Mouse (Mus musculus): Measurements from ENCODE around the gene Ube2g1. TPM values are rescaled to one million over a fixed set of nuclear protein-coding genes. Genes with fewer than 3 reads are reported as not detected.

Gene Ube2g1
- total RNA-seq (2021), result 10 to 100 TPM; 42.6 to 48.7 TPM
- long read RNA-seq, experiment 1, transcript Ube2g1-201 (6 exons, 3,815 nt), result major isoform, 75 of 96 reads
- long read RNA-seq, experiment 1, partial matches to known transcripts, result 2 of 96 reads
- long read RNA-seq, experiment 1, other reads (novel, unspliced or antisense), result 16 of 96 reads
- long read RNA-seq, experiment 2, transcript Ube2g1-201 (6 exons, 3,815 nt), result major isoform, 16 of 18 reads
- long read RNA-seq, experiment 2, partial matches to known transcripts, result 0 of 18 reads
- long read RNA-seq, experiment 2, other reads (novel, unspliced or antisense), result 2 of 18 reads

DNA sequence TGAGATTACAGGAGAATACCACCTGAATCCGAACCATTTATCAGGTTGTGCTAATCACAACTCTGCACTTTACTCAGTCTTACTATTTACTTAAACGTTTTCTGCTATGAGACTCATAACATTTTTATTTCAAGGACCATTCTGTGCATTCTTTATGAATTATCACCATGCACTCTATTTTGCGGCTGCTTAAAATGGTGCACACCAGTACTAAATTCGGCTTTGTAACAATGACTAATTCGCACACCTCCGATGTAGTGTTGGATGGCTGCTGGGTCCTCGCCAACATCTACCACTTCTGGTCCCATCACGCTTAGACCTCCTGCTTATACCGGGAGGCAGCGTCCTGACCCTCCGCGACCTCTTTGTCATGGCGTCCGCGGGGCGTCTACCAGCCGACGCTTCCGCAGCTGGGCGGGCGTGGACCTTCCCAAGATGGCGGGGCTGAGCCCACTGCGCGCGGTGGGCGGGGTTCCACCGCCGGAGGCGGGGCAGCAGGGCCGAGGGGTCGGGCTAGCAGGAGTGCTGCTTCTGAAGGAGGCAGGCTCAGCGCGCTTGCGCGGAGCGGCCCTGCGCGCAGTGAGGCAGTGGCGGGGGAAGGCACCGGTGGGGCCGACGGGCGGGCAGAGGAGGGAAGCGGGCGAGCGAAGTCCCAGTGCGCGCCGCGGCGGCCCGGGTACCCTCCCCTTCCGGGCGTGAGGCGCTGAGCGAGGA lies at the start of gene Ube2g1:
Ube2g1 (plus strand) TSS at position 590 of the 714 bp plus-strand sequence.
- DNase-seq, result peak; percentile 99 to 100

- no peak for DNase-seq
Measured at GRCm38 (mm10) chr11:72558155-72558554, 48.9 kb upstream of the Ube2g1 start.

DNA sequence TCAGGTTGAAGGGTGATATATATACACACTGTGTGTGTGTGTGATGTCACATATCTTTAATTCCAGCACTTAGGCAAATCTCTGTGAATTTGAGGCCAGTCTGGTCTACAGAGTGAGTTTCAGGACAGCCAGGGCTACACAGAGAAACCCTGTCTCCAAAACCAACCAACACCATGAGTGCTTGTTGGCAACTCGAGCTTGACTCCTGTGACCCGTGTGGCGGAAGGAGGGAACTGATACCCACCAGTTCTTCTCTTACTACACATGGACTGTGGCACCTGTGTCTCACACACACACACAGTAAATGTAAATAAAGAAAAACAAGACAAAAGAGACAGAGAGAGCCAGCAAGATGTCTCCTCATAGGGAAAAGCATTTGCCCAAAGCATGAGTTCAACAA lies 46.4 kb upstream of the Ube2g1 start:
- no peak for DNase-seq

- peak in 1 of 2 experiments; percentile 21 for DNase-seq
Measured at GRCm38 (mm10) chr11:72564232-72564807, 42.8 kb upstream of the Ube2g1 start.

GRCm38 (mm10) chr11:72566304-72566703 lies 40.8 kb upstream of the Ube2g1 start:
- DNase-seq, result no peak

GRCm38 (mm10) chr11:72566816-72567338 lies 40.2 kb upstream of the Ube2g1 start:
- DNase-seq, result no peak

DNA sequence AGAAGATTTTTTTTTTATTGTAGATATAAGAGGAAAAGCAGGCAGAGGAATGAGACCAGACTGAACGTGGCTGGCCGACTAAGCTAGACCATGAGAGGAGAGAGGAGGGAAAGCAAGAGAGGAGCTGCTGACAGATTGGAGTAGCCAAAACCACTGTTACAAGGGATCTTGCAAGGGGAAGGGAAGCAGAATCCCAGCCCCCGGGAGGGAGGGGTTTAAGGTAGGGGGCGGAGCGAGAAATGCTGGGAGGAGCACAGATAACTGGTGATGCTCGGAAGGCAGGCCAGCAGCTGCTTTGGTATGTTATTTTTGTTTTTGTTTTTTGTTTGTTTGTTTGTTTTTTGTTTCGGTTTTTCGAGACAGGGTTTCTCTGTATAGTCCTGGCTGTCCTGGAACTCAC lies 38.0 kb upstream of the Ube2g1 start:
- peak; percentile 14 to 51 for DNase-seq

DNA sequence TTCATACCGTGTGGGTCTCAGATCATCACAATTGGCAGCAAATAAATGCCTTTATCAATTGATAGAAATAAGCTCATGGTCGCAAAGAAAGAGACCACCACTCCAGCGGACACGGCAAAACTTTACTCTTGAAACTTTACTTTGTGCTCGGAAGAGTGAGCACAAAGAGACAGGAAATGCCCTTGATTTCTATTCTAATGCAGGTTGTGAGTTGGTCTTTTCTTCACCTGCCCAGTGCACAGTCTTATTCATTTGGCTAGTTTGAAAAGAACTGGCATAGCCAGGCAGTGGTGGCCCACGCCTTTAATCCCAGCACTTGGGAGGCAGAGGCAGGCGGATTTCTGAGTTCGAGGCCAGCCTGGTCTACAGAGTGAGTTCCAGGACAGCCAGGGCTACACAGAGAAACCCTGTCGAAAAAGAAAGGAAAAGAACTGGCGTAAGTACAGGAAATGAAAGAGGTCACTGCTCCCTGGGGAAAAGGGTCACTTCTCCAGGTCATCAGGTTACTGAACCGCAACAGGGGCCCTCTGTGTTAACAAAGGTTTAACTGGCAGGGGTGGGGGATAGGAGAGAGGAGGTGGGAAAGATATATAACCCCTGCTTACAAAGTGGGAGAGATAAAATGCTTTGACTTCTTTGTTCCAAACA lies 37.3 kb upstream of the Ube2g1 start:
- DNase-seq, result no peak

- DNase-seq, result peak; percentile 81 to 84
Measured at GRCm38 (mm10) chr11:72570319-72570979, 36.6 kb upstream of the Ube2g1 start.

GRCm38 (mm10) chr11:72573819-72574218 lies 33.3 kb upstream of the Ube2g1 start:
- peak; percentile 26 to 59 for DNase-seq

- DNase-seq, result peak; percentile 12 to 22
Measured at GRCm38 (mm10) chr11:72576111-72576465, 31.0 kb upstream of the Ube2g1 start.

DNA sequence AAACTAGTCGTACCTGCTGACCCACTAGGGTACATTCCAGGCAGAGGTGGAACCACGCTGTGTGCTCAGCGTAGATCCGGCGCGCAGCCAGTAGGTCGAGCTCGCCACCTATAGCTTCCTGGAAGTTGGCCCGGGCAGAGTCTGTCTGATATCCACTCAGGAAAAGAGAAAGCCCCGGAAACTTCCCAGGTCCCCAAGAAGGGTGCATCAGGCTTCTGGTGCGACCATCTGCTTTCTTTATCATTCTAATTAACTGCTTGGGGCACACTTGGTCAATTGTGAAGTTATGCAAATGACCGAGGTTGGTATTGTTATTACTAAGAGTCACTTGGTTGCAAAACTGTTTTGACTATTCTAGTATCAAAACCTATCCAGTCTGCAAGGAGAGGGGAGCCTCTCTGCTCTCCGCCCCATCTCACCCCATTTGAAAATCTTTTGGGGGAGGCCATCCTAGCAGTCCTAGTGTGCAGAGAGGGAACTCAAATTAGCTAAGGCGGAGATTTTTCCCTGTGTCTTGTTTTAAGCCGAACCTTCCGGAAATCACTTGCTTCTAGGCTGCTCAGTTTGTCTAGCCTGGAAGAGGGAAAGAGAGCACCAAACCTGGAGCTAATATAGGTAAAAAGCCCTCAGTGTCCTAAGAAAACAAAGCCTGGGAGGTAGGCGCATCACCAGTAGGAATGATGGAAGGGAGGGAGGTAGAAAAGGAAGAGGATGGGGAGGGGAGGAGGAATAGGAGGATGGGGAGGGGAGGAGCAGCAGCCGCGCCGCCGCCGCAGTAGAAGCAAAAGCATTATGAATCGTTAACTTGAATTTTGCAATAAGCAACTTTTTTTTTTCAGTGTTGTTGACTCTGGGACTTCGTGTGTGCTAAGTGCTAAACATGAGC lies 30.4 kb upstream of the Ube2g1 start:
- DNase-seq, result peak; percentile 16 to 33

DNA sequence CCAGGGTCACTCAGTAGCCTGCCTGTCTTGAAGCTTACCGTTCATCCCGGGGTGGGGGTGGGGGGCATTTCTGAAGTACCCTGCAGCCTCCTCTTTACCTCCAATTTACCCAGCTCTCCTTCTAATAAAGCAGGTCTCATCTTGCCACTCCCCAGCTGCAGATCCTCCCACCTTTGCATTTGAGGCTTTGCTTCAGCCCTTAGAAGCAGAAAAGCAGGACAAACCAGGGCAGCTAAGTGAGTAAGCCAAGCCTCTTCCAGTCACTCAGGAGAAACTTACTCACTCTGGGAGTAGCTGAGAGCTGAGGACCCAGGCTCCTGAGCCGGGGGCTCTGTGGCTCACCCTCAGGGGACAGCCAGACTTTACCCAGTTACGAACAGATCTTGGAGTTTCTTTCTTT lies 28.6 kb upstream of the Ube2g1 start:
- DNase-seq, result no peak

GRCm38 (mm10) chr11:72581609-72582447 lies 25.3 kb upstream of the Ube2g1 start:
- no peak for DNase-seq

GRCm38 (mm10) chr11:72582448-72582705 lies 24.7 kb upstream of the Ube2g1 start:
- no peak for DNase-seq

GRCm38 (mm10) chr11:72583092-72583491 lies 24.0 kb upstream of the Ube2g1 start:
- DNase-seq, result no peak

DNA sequence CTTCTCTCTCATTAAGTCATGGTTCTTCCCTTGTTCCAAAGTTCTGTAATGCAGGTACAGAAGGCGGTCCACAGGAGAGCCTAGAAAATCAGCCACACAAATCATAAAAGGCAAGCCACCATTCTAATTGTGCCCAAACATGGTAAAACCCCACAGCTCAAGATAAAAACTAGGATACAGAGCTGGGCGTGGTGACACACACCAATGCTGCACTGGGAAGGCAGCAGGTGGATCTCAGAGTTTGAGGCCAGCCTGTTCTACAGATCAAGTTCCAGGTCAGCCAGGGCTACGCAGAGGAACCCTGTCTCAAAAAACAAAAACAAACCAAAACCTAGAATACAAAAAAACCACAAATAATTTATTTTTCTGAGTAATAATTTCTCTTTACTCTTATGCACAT lies 20.5 kb upstream of the Ube2g1 start:
- DNase-seq, result no peak

DNA sequence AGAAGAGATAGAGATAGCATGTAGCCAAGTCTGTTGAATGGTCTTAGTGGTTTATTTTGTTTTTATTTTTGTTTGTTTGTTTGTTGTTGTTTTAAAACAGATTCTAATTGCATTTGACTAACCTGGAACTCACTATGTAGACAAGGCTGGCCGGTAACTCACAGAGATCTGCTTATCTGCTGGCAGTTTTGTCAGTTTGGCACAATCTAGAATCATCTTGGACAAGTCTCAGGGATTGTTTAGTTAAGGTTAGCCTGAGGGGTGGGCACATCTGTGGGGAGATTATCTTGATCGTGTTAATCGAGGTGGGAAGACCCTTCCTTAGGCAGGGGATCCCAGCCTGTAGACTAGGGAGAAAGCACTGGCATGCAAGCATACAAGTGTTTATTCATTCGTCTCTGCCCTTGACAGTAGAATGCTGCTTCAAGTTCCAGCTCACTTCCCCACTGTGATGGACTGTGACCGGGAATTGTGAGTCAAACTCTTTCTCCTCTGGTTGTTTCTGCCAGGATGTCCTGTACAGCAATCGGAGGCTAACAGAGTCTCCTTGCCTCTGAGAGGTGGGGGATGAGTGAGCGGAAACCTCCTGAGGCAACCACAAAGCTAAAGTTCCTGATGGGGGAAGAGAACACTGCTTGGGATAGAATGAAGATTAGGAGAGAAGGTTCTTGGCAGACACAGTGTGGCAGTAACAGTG lies 19.4 kb upstream of the Ube2g1 start:
- no peak for DNase-seq

- no peak for DNase-seq
Measured at GRCm38 (mm10) chr11:72595010-72595737, 11.9 kb upstream of the Ube2g1 start.

All from adrenal gland, postnatal 36 days (tissue).